Mouse (Mus musculus): ENCODE data around the gene Smoc1.

DNA sequence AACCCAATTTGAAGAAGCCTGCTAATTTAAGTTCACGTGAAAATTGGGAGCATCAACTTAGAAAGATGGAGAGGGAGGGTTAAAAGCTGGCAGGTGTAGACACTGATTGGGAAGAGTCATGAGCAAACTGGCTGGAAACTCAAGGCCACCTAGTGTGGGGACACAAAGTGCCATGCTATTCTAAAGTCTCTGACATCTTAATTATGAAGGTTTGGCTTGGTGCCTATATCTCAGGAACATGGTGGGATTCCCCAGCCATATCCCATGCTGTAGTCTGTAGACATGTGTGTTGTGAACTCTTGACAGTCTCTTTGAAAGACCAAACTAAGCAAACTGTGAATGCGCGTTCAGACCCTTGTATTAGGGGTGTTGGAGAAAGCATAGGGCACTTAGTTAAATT lies 32.0 kb downstream of the Smoc1 start:
- TF ChIP-seq POLR2A (IDR thresholded peaks at IDR 0.05; ENCODE audit: borderline replicate concordance, extremely low read depth, low read depth, low read length) (no peak), CTCF (IDR thresholded peaks at IDR 0.05; ENCODE audit: insufficient read depth, low read length) (no peak)
